Mouse (Mus musculus) erythroblast, adult 5-6 weeks (primary cell): ENCODE measurements around the gene Mrps12. TPM values are rescaled to one million over a fixed set of nuclear protein-coding genes. Genes with fewer than 3 reads are reported as not detected.
A peak's percentile ranks its signal among the peaks of the same experiment; 100 is the strongest.

Experiments used
- ATAC-seq: replicated peaks from 2 replicates; pipeline ENCODE4 v1.8.0; 2016; ENCODE audit warnings: moderate number of reproducible peaks, mild to moderate bottlenecking, moderate TSS enrichment, inconsistent platforms; ENCODE audit not compliant: poor library complexity, low FRiP score, severe bottlenecking
- total RNA-seq, 2 experiments: library from RNA; stranded (forward) in 1 of 2; stranded (reverse) in 1 of 2; fragments of 150-400 nt in 1 of 2; fragments of 200-764, 138-1000 nt in 1 of 2; gene quantifications; 2 replicates each; pipeline versions ENCODE4 v1.2.3 to v1.2.4; 2015 to 2017; ENCODE audit warnings: low replicate concordance in 2 of 2

Gene Mrps12
- total RNA-seq, 2 experiments from 2014 or later = 6.1 to 44.8 TPM

DNA sequence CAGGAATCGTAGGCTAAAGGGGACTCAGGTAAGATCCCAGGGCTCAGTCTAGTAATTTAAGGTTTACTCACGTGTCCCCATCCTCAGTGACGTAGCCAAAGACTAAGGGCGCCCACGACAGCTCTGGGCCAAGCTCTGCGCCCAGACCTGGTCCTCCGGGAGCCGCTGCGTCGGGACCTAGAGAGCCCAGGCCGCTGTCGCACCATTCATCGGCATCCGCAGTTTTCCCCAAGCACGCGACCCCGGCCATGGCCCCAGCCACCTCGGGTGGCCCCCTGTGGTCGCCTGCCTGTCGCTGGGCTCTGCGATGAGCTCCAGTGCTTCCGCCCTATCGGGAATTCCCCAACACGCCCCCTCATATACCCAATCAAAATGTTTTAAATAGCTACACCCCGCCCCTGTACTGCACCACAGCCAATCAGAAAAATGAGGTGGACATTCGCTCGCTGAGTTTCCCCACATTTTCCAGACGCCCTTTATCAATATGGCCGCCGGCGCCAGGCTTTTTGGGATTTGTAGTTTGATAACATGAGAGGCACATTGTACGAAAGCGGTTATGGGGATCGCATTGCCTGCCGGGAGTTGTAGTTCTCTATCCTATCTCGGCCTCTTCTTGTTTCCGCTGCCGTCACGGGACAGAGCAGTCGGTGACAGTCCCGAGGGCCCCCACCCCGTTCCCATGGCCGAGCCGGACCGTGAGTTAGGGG lies 24.7 kb upstream of the Mrps12 start, which contains the start of gene Sirt2:
TSS of gene Sirt2 (plus strand) at position 563 of the 707 bp plus-strand sequence.
- peak; percentile 94 for ATAC-seq

DNA sequence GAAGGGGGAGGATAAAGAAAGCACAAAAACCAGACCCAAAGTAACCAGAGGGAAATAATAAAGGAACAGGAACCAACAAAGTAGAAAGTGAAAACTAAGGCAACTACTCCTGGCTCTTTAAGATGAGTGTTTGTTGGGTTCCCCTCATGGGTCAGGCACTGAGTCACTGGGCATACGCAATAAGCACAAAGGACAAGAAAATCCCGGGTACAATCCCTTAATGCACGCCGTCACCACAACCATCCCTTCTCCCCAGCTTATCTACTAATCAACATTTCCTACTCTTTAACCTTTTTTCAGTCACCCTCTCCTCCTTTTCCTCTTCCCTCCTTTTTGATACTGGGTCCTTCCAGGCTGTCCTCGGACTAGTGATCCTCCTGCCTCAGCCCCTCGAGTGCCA lies 23.6 kb upstream of the Mrps12 start:
- no peak for ATAC-seq

DNA sequence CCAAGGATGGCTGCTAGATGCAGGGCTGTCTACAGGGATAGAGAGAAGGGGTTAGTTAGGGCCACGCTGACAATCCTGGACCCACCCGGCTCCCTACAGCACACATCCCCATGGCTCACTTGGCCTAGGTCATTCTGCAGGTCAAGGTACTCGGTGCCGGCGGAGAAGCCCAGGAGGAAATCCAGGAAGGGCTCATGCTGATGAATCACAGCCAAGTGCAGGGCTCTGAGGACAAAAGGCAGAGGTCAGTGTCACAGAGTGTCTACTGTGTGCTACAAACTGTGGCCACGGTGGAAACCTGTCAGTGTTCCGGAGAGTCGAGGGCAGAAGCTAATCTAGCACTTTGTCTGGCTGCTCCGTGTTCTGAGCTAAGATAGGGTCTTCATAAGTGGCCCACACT lies 20.3 kb upstream of the Mrps12 start:
- ATAC-seq = no peak

DNA sequence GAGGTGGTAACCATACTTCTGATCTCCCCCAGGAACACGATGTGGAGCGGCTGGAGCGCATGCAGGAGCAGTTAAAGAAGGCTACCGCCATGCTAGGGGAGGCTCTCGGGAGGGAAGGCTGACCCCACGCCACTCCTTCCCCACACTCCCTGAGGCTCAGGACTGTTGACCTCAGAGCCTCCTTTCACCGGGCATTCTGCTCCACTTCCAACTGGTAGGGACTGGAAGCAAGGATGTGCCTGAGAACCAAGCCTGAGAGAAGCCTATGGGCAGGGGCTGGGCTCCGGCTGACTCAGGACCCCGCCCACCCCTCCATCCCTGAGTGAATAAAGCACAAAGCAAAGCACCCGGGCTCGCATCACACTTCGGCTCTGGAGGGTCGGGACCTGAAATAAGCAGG lies 17.0 kb upstream of the Mrps12 start:
- no peak for ATAC-seq

DNA sequence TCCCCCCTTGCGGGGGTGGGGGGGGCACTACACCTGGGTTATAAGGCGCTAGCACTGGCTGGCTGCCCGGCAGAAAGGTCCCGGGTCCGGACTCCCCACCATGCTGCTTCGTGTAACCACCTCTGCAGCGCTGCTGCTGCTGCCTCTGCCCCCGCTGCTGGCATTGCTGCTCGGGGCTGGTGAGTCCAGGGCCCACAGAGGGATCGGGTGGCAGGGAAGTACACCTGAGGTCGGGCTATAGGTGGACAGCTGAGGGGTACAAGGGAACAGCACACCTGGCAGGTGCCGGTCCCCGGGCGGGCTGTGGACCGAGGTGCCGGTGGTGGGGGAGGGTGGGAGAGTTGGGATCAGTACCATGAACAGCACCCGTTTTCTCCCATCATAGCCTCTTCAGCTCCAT lies 14.5 kb upstream of the Mrps12 start, which contains the start of gene Ccer2:
TSS of gene Ccer2 (plus strand) at position 96 of the 400 bp plus-strand sequence.
- no peak for ATAC-seq

DNA sequence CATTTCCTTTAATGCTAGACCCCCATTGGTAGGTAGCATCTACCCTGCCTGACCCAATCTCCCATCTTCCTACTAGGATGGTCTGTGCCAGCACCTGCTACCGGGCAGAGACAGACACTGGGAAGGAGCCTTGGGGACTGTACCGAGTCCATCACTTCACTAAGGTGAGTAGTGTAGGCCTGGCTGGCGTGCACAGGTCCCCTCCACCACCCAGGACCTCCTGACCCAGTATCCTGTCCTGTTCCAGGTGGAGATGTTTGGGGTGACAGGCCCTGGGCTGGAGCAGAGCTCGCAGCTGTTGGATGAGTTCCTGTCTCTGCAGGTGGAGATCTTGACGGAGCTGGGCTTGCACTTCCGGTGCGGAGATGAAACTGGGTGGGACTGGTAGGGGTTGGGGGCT lies 8.3 kb upstream of the Mrps12 start:
- ATAC-seq = no peak

DNA sequence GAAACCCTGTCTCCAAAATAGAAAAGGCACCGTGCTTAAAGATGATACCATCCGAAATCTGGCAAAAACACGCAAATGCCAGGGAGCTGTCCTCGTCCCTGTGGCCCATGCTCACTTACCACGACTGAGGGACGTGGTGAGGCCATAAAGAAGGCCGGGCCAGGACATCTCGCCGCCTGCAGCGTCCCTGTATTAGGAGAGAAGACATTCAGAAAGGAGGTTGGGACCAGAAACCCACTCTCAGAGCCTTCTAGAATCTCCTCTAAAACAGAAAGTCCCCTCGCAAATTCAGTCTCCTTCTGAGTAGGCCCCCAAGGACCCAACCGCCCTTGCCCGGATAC lies 282 bp downstream of the Mrps12 start:
- ATAC-seq = peak; percentile 26

DNA sequence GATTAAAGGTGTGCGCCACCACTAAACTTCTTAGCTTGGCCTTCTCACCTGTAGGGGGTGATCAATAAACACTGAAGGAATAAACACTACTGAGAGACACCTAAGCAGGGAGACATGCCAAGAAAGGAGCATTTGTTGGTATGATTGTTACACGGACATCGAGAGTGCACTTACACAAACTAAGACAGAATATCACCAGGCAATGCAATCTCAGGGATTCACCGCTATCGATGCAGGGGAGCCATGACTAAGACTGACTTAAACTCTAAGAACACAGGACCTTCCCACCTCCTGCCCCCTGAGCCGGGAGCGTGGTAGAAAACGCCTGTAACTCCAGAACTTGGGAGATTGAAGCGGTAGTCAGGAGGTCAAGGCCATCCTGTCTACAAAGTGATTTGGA lies 671 bp downstream of the Mrps12 start:
- ATAC-seq = 0 out of 2 replicates have a peak, but pooled peaks have one; percentile 2

DNA sequence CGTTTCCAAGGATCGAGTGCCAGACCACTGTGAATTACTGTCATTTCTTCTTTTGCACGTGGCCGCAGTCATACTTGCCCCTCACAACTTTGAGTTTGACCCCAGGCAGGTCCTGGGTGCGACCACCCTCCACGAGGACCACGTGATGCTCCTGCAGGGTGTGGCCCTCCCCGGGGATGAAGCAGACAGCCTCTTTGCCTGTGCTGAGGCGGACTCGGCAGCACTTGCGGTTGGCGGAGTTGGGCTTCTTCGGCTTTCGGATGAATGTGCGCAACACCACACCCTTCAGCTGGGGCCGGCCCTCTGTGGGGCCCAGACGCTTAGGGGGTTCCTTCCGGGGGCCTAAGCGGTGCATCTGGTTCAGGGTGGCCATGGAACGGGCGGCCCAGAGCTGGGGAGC lies 1.8 kb downstream of the Mrps12 start:
- ATAC-seq = no peak

DNA sequence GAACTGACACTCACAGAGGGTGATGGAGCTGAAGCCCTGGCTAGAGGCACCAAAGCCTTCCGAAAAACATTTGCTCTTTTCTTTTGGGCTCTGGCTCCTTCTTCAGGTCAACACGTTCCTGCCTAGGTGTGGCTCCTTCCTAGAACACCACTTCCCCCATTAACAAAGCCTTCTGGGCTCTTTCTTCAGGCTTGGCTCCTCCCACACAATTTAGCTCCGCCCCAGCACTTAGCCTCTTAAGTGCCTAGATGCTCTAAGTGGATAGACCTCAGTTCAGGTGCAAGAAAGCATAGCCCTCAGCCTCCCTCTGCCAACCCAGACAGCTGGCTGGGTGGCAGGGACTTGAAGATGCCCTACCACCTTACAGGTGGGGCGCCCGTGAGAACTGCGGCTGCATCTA lies 5.9 kb downstream of the Mrps12 start:
- ATAC-seq = no peak

DNA sequence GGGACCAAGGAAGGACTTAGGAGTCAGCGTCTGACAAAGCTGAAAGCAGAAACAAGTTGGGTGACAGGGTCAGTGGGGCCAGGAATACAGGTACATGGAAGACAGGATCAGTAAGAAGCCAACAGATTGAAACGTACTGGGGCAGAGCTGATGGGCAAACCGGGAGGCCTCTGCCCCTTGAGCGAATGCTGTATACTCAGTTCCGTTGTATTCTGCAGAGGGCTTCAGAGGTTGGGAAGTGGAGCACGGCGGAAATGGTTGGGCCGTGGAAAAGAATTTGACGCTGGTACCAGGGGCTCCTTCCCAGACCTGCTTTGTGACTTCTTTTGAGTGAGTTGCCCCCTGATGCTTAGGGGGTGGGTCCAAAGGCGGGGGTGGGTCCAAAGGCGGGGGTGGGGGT lies 8.4 kb downstream of the Mrps12 start:
- no peak for ATAC-seq

DNA sequence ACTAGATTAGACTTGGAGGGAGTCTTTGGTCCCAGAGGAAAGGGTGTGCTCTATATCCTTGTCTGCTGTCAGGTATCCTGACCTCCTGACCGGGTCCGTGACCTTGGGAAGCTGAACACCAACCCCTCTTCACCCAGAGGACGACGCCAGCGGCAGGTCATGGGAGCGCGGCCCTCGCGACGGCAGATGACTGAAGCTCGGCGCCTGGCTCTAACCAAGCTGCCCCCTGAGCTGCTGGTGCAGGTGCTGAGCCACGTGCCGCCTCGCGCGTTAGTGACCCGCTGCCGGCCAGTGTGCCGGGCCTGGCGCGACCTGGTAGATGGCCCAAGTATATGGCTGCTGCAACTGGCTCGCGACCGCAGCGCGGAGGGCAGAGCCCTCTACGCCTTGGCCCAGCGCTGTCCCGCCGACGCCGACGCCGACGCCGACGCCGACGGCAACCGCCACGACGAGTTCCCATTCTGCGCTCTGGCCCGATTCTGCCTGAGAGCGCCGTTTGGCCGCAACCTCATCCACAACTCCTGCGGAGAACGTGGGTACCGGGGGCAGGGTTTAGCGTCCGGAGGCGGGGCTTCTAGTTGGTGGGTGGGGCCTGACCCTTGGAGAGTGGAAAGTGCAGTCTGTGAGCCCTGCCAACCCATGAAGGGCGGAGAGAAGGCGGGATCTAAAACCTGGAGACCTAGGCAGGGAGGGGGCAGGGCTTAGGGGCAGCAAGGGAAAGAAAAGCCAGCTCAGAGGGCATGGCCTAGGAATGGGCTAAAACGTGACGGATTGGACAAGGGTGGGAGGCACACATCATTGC lies 9.1 kb downstream of the Mrps12 start:
- peak; percentile 70 for ATAC-seq

DNA sequence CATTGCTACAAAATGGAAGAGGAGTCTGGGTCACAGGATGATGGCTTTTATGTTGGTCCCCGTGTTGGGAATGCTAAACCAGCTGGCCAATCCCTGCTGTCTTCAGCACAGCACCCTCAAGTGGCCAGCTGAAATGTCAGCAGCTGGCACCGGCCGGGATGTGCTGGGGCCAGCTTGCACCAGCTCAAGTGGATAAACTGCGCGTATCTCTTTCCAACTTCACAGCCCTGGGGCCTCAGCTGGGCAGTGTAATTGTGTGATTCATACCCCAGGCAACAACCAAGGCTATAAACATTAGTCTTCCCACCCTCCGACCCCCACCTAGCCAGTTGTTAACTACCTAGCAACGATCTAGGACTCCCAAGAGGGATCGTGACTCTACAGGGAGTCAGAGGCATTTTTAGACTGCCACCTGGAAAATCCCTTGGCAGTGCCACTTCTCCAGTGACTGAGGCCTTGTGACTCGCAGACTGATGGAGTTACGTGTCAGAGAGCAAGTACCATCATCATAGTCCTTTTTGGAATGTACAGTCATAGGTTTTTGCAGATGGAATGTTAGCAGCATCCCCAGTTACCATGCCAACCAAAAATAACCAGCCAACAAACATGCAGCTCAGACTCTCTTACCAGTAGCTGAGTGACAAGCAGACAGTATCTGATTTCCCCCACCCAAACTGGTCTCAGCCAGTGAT lies 13.8 kb downstream of the Mrps12 start:
- no peak for ATAC-seq

DNA sequence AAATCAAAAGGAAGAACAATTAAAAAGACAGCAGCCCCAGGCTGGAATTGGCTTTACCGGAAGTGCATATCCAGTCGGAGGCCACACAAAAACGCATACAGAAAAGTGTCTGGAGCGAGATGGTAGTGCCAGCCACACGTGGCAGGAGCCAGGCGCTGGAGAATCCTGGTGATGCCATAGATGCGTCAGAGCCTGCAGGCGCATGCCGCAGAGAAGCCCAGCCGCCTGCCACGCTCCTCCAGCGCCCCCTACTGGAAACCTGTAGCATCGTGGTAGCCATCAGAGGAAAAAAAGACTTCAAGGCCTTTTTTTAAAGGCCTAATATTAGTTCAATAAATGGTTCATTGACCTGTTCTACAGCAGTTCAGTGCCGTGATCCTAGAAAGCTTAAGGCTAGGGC lies 15.0 kb downstream of the Mrps12 start:
- ATAC-seq = peak; percentile 53; the same call in 1 of the 2 replicates

DNA sequence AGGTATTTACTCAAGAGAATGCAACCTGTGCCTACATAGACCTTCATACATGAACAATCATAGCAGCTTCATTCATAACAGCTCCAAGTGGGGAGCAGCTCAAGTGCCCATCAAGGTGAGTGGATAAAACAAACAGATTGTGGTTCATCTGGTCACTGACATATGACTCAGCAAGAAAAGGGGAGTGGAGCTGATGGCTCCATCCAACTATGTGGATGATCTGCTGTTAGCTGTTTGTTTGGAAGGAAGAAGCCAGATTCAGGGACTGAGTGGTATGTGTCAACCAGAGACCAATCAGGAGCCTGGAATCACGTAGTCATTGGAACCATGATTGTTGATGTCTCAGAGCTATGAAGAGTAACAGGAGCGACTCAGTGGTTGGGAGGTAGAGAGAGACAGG lies 17.0 kb downstream of the Mrps12 start:
- no peak for ATAC-seq

DNA sequence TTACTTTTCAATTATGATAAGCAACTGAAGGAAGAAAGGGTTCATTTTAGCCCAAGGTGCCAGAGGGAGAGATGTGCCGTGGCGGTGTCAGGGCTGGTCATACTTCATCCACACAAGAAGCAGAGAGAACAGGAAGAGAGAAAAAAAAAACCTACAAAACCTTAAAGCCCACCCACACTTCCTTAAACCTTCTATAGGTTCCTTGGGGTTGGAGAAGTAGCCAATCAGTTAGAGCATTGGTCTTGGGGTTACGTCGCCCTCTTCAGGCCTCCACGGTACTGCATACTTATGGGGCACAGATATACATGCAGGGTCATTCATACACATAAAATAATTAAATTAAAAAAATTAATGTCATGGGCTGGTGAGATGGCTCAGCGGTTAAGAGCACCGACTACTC lies 19.5 kb downstream of the Mrps12 start:
- no peak for ATAC-seq

DNA sequence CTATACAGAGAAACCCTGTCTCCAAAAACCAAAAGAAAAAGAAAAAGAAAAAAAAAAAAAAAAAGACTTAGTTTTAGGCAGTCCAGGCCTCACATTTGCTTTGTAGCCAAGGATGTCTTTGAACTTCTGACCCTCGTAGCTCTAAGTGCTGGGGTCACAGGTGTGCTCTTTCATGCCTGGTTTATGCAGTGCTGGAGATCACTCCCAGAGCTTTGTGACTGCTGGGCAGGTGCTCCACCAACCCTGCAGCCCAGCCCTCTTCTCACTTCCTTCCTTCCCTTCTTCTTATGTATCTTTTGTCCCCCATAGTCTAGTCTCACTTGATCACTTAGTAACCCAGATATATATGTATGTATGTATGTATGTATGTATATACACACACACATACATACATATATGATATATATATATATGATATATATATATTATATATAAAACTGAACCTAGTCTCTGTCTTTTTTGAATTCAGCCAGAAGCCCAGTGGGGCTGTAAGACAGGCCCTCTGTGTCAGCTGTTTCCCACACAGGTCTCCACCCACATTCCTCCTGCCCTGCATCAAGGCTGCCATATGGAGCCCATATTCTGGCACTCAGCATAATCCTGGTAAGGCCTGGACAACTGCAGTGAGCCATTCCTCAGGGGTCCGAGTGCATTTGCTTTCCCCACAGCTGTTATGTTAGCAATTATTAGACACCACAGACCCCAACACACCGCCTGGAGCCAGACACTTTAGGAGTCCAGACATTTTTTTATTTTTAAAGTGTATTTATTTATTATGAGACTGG lies 20.7 kb downstream of the Mrps12 start:
- ATAC-seq = no peak

DNA sequence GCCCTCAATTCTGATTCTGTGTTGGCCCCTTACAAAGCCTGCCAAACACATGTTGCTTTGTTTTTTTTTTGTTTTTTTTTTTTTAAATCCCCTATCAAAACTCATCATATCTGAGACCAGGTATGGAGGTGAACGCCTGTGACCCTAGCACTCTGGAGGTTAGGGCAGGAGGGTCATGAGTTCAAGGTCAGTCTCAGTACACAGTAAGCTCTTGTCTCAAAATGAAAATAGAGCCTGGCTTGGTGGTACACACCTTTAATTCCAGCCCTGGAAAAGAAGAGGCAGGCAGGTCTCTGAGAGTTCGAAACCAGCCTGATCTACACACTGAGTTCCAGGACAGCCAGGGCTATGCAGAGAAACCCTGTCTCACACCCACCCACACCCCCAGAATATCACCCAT lies 22.0 kb downstream of the Mrps12 start:
- no peak for ATAC-seq

DNA sequence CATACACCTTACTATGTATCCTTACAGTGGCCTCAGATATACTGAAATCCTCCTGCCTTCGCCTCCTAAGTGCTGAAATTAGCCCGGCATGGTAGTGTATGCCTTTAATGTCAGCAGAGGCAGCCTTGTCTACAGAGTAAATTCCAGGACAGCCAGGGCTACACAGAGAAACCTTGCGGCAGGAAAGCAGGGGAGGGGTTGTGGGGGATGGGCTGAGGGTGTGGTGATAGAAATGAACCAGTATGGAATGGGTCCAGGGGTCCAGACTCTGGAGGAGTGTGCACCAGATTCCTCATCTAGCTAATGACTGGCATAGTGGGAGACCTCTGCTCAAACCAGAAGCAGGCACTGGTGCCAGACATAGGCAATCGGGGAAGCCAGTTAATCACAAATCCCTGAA lies 22.5 kb downstream of the Mrps12 start:
- no peak for ATAC-seq

DNA sequence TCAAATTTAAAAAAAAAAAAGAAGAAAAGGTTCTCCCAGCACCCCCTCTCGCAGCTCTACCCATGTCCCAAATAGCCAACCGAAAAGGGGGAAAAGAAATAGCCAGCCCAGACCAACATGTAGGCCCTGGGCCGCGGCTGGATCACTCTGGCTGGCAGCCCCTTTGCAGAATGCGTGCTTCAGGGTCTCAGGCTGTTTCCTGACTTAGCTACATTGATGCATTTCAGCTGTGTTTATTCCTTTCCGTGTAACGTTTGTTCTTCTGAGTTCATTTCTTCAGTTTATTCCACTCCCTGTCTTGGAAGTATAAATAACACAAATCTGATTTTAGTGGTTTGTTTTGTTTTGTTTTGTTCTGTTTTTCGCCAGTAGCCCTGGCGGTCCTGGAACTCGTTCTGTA lies 23.9 kb downstream of the Mrps12 start:
- no peak for ATAC-seq
